Mouse (Mus musculus) C2C12 (cell line): ENCODE measurements around the gene Bcdin3d. TPM values are rescaled to one million over a fixed set of nuclear protein-coding genes. Genes with fewer than 3 reads are reported as not detected.
"Not testable (repeated sequence)": the region's sequence is repeated elsewhere in the genome, so short reads cannot be mapped to it uniquely, and the experiment has no call there.

Experiments
- H3K27me3 ChIP-seq: one replicate; pipeline ENCODE4 v1.6.1; 2011; ENCODE audit not compliant: control insufficient read depth, insufficient read depth, insufficient read length
- H3K36me3 ChIP-seq: one replicate; pipeline ENCODE4 v1.6.1; 2011; ENCODE audit not compliant: control insufficient read depth, insufficient read depth
- H3K4me3 ChIP-seq: one replicate; pipeline ENCODE4 v1.5.1; 2011; ENCODE audit warnings: mild to moderate bottlenecking, control low read depth; ENCODE audit not compliant: poor library complexity, insufficient read depth, severe bottlenecking
- H3K79me2 ChIP-seq: one replicate; pipeline ENCODE4 v1.6.1; 2011; ENCODE audit not compliant: control insufficient read depth, insufficient read depth
- H3K79me3 ChIP-seq: one replicate; pipeline ENCODE4 v1.6.1; 2011; ENCODE audit warnings: low read depth, control low read depth
- H3ac ChIP-seq: one replicate; pipeline ENCODE3; 2011; ENCODE audit warnings: low read depth; ENCODE audit not compliant: control insufficient read depth, insufficient read length
- CEBPB ChIP-seq: IDR thresholded peaks from one replicate; pipeline ENCODE4 v1.6.1; 2011; ENCODE audit warnings: low read depth, mild to moderate bottlenecking, control low read depth, moderate library complexity
- CTCF ChIP-seq: IDR thresholded peaks from one replicate; pipeline ENCODE4 v1.5.1; 2011; ENCODE audit not compliant: control insufficient read depth, insufficient read depth, insufficient read length
- FOSL1 ChIP-seq: IDR thresholded peaks from one replicate; pipeline ENCODE4 v1.8.0; 2011; ENCODE audit warnings: mild to moderate bottlenecking, low read length; ENCODE audit not compliant: poor library complexity, insufficient read depth, severe bottlenecking
- MAX ChIP-seq: IDR thresholded peaks from one replicate; pipeline ENCODE4 v1.6.1; 2011; ENCODE audit warnings: mild to moderate bottlenecking, control low read depth
- MYOD1 ChIP-seq: IDR thresholded peaks from one replicate; pipeline ENCODE4 v1.6.1; 2011; ENCODE audit warnings: low read depth; ENCODE audit not compliant: control insufficient read depth, insufficient read length
- MYOG ChIP-seq: IDR thresholded peaks from one replicate; pipeline ENCODE4 v1.6.1; 2011; ENCODE audit not compliant: control insufficient read depth, insufficient read length; ENCODE audit errors: extremely low read depth
- USF1 ChIP-seq: IDR thresholded peaks from one replicate; pipeline ENCODE4 v1.6.1; 2011; ENCODE audit warnings: low read depth, mild to moderate bottlenecking, control low read depth, moderate library complexity
- polyA plus RNA-seq: library from polyadenylated mRNA; unstranded; fragments of >200 nt; fragmentation: generic; extraction: Trizol; gene quantifications from one replicate; pipeline ENCODE4 v1.2.1, GENCODE M21; 2012; ENCODE audit warnings: missing spikeins

The Bcdin3d gene
- polyA plus RNA-seq, 1 experiment, result 12.4 TPM

DNA sequence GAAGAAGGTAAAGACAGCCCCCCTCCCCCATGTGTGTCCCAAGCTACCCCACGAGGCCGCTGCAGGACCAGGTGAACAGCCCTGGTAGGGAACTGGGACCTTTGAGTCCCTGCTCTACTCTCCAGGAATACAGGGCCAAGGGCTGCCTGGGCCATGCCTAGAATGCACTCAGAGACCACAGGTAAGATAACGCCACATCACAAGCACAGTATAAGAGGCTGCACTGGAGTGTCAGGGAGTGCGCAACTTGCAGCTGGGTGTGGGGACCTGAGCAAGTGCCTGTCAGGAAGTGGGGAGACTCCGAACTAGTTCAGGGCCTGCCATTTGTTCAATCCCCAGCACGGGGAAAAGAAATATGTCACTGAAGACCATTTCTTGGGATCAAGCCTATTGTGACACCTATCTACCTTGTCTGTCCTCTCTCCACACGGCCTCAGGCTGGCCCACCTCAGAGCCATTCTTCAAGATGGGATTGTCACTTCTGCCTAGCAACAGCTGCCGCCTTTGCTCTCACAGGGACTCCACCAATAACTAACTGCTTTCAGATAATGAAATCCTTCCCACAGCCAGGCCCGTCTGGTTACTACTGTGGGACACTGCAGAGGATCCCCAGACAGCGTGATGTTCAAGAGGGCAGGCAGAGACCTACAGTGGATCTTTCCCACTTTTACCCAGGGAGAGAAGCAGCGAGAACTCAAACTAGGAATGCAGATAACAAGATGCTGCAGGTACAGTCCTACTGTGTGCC is 21.2 kb downstream of the Bcdin3d start:
- Histone ChIP-seq H3K79me3 (peaks cover 14% of the 10 kb centered on the region), H3ac (no peak overlapping the region), H3K36me3 (peaks cover 13% of the 10 kb centered on the region), H3K4me3 (no peak overlapping the region), H3K27me3 (no peaks in the 10 kb centered on the region), H3K79me2 (peaks cover 71% of the 10 kb centered on the region)
- TF ChIP-seq FOSL1 (no peak), MYOD1 (no peak), CTCF (no peak), MYOG (no peak), CEBPB (no peak), USF1 (no peak), MAX (no peak)

DNA sequence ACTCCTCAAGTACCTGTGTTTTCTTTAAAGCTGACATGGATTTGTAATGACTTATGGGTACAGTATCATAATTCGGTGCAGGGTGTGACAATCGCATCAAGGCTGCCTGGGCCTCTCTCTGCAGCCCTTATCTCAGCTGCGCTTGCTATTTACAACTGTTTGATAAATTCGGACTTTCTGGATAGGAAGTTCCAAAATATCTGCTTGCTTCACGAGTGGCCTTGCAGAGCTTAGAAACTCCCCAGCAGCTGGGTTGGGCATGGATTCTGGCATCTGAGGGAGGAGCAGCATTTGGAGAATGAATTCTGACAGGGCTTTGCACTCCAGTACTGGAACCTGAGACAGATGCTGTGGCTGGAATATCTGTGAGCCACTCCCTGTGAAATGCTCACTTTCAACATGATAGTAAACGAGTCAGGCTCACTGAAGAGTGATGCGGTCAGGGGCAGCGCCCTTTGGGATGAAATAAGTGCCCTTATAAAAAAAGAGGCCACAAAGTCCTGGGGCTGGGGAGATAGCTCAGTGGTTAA is 24.7 kb downstream of the Bcdin3d start:
- Histone ChIP-seq H3K4me3 (no peak overlapping the region), H3K79me2 (peaks cover 60% of the 10 kb centered on the region), H3K27me3 (no peaks in the 10 kb centered on the region), H3K36me3 (peaks cover 10% of the 10 kb centered on the region), H3K79me3 (peaks cover 4% of the 10 kb centered on the region), H3ac (no peak overlapping the region)
- no peak for TF ChIP-seq MYOG
- TF ChIP-seq MAX, result no peak
- TF ChIP-seq CTCF, result no peak
- TF ChIP-seq USF1, result no peak
- no peak for TF ChIP-seq FOSL1
- peak; percentile 40 for TF ChIP-seq MYOD1
- TF ChIP-seq CEBPB, result no peak

DNA sequence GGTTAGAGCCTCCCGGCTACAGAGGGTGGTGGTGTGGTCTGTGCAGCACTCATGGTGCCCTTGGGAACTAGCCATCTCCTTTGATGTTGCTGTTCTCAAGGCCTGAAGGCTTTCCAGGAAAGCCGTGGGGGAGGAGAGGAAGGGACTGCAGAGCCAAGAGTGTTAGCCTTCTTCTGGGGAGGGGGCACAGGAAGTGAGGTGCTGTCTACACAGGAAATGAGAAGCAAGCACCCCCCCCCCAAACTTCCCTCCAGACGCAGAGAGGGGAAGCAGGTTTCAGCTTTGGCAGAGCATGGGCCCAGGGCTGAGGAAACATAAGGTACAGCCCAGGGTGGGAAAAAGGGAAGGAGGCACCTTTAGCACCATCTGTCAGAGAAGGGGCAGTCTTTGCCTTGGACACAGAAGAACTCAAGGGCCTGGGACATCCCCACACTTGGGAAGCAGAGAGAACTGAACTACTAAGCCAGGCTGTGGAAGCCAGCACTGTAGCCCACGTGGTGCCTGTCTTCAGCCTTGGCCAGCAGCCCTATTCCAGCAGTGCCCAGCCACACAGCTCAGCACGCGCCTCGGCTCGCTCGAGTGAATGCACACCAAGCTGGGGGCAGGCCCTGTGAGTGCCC is 25.3 kb downstream of the Bcdin3d start:
- H3ac ChIP-seq, result no peak overlapping the region
- no peaks in the 10 kb centered on the region for H3K27me3 ChIP-seq
- TF ChIP-seq MAX (no peak), MYOG (no peak), USF1 (no peak), CEBPB (no peak), CTCF (no peak), FOSL1 (no peak), MYOD1 (no peak)
- peaks cover 3% of the 10 kb centered on the region for H3K79me3 ChIP-seq
- no peak overlapping the region for H3K4me3 ChIP-seq
- H3K36me3 ChIP-seq, result peaks cover 8% of the 10 kb centered on the region
- H3K79me2 ChIP-seq, result peaks cover 54% of the 10 kb centered on the region

DNA sequence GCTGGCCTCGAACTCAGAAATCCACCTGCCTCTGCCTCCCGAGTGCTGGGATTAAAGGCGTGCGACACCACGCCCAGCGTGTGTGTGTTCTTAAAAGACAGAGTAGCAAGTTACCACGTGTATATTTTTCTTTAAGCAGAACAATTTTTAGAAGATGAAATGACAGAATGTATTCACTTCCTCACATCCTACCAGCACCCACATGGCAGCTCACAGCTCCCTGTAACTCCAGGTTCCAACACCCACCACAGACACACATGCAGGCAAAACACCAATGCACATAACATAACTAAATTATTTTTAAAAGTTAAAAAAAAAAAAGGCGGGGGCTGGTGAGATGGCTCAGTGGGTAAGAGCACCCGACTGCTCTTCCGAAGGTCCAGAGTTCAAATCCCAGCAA is 28.4 kb downstream of the Bcdin3d start:
- H3ac ChIP-seq, H3K27me3 ChIP-seq, H3K36me3 ChIP-seq, H3K4me3 ChIP-seq, H3K79me3 ChIP-seq: not testable (repeated sequence)
- peaks cover 24% of the 10 kb centered on the region for H3K79me2 ChIP-seq

DNA sequence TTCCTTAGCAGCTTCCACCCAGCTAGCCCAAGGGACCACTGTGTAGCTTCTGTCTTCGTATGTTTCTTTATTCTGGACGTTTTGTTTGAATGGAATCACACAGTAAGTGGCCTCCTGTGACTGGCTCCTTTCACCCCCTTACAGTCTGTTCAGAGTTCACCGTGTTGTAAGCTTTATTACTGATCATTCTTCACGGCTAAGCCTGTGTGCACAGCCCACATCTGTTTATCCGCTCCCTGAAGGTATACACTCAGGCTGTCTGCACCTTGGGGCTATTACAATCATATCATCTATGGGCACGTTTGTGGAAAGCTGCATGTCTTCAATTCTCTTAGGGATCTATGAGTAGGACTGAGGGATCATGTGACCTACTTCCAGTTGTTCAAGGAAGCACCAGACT is 29.0 kb downstream of the Bcdin3d start:
- Histone ChIP-seq H3K27me3 (no peaks in the 10 kb centered on the region), H3ac (no peak overlapping the region), H3K79me3 (no peaks in the 10 kb centered on the region), H3K4me3 (no peak overlapping the region), H3K36me3 (peaks cover 3% of the 10 kb centered on the region), H3K79me2 (peaks cover 24% of the 10 kb centered on the region)
- no peak for TF ChIP-seq USF1
- TF ChIP-seq CTCF, result no peak
- no peak for TF ChIP-seq MYOD1
- no peak for TF ChIP-seq MAX
- TF ChIP-seq CEBPB, result no peak
- TF ChIP-seq FOSL1, result no peak
- no peak for TF ChIP-seq MYOG
